Mouse (Mus musculus) spleen, adult 18-20 months (tissue): Measurements from ENCODE around the gene Acadsb.

Source experiments
- DNase-seq, 2 experiments: peaks; one replicate each; pipeline ENCODE4 v3.0.0; 2022; ENCODE audit warnings: mixed read lengths in 2 of 2

The Acadsb gene

GRCm38 (mm10) chr7:131465735-131466134, 55.3 kb downstream of the Acadsb start:
- DNase-seq, result no peak

GRCm38 (mm10) chr7:131467312-131467711, 56.9 kb downstream of the Acadsb start:
- no peak for DNase-seq

- DNase-seq, result no peak
Measured at GRCm38 (mm10) chr7:131469506-131469905, 59.1 kb downstream of the Acadsb start.

GRCm38 (mm10) chr7:131471551-131471950, 61.1 kb downstream of the Acadsb start:
- DNase-seq, result no peak

GRCm38 (mm10) chr7:131477140-131477539, 66.7 kb downstream of the Acadsb start:
- DNase-seq, result no peak

GRCm38 (mm10) chr7:131478403-131478802, 68.0 kb downstream of the Acadsb start:
- no peak for DNase-seq
